Comparison of ENCODE assay signal across 15 mouse cellular contexts in genomic region chr5:92206121-92206520, GRCm38 (mm10). TPM values are rescaled to one million over a fixed set of nuclear protein-coding genes. Genes with fewer than 3 reads are reported as not detected.
"Had no signal": no experiment of that assay in that cellular context is flagged by ENCODE, and none has a peak within 500 bp of the region (broad histone marks: within the 10 kb centered on the region; RNA-seq: fewer than 3 reads in every experiment).

No protein-coding gene starts in this region.

- H3K27ac ChIP-seq: limb, embryonic 13.5 days; midbrain, embryonic 10.5 days had no signal

- H3K9ac ChIP-seq: limb, embryonic 13.5 days; lung, embryonic 14.5 days had no signal

- H3K27me3 ChIP-seq: limb, embryonic 13.5 days had no signal

- DNase-seq: lung, embryonic 14.5 days; lung, postnatal 4 days; right cerebral cortex, postnatal 14 days; thymus, postnatal 4 days had no signal

- H3K4me1 ChIP-seq: limb, embryonic 13.5 days; midbrain, embryonic 10.5 days had no signal

- H3K4me2 ChIP-seq: limb, embryonic 13.5 days; liver, embryonic 11.5 days; lung, embryonic 14.5 days had no signal

- ATAC-seq: midbrain, embryonic 16.5 days had no signal

- H3K9me3 ChIP-seq: limb, embryonic 13.5 days; midbrain, embryonic 10.5 days had no signal

- H3K4me3 ChIP-seq: limb, embryonic 13.5 days; midbrain, embryonic 10.5 days had no signal

RNA-seq across cellular contexts. Expression of gene U90926, which starts 9.1 kb away (rescaled TPM):
- total RNA-seq: layer of hippocampus, adult 18-20 months; layer of hippocampus, postnatal 10 days; left cerebral cortex, postnatal 36 days; megakaryocyte, adult 5-6 weeks had no signal
- polyA plus RNA-seq: liver, embryonic 11.5 days; liver, embryonic 16.5 days; lung, embryonic 14.5 days; midbrain, embryonic 10.5 days; midbrain, embryonic 16.5 days; neural tube, embryonic 14.5 days; stomach, postnatal 0 days had no signal

RNA-seq across cellular contexts. Expression of gene Ppef2, which starts 50.0 kb away (rescaled TPM):
- polyA plus RNA-seq: liver, embryonic 16.5 days had no signal
